Mouse (Mus musculus): ENCODE data around the gene Cyp4f39.

Cyp4f39 gene

DNA sequence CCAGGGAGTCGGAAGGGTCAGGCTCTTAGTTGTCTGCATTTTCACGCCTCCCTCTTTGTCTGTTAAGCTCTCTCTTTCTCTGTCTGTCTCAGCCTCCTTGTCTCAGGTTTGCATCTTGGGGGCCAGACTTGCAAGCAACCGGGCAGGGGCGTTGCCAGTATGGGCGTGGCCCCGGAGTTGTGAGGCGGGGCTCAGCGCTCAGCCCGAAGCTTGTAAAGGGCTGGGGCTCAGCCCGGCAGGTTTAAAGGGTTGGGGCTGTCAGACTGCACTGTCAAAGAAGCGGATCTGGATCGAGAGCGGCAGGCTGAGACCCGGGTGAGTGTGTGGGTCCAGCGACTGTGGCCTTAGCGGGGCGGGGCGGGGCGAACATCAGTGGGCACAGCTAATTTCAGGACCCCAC, at the start of gene Cyp4f39:
Gene Cyp4f39, plus strand, starts transcription at position 242 of the 400 bp plus-strand sequence.
- DNase-seq = peak; percentile 37 to 54

DNA sequence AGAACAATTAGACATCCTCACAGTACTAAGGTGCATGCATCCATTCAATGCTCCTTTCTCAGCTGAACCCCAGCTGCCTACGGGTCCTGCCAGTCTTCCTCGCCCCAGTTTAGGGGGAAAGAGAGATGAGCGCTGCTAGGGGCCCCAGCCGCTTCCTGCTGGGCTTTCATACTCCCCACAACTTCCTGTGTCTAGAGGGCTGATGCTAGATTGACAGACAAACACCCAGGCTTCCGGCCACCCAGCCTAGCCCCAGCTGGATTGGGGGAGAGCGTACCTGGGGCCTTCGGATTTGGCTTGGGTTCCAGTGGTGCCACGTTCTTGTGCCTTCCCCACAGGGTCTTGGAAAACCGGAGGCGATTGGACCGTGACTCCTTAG, 49.8 kb upstream of the Cyp4f39 start:
- peak in 1 of 2 experiments; percentile 35 for DNase-seq

DNA sequence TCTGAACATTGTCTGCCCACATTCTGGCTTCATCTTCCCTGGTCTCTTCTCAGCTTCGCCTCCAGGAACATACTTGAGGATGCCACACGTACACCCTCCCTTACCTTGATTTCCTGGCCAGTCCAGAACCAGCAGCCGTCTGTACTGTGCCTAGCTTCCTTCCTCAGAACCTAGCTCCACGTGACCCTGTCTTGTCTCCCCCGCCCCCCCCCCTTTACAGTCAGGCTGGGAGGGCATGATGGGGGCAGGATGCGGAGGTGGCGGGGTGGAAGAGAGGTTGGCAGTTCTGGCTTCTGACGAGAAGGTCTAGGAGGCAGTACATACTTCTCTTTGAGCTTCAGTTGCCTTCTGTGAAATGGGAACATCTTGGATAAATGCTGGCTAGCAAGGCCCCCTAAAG, 49.1 kb upstream of the Cyp4f39 start, which contains the start of gene Rasal3:
Gene Rasal3, minus strand, starts transcription at position 167 of the 400 bp plus-strand sequence.
- no peak for DNase-seq

DNA sequence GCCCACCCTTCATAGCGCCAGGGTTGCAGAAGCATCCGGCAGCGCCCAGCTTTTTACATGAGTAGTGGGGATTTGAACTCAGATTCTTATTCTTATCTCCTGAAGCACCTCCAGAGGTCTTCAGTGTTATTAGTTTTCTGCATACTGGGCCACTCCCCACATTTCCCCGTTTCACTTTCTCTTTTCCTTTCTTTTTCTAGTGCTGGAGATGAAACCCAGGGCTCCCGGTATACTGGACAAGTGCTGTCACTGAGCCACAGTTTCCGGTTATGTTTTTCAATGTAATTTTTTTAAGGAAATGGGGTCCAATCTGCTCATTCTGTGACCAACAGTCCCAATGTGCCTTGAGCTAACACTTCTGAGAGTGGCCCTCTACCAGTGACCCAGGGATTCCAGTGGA, 40.6 kb upstream of the Cyp4f39 start:
- DNase-seq = no peak

DNA sequence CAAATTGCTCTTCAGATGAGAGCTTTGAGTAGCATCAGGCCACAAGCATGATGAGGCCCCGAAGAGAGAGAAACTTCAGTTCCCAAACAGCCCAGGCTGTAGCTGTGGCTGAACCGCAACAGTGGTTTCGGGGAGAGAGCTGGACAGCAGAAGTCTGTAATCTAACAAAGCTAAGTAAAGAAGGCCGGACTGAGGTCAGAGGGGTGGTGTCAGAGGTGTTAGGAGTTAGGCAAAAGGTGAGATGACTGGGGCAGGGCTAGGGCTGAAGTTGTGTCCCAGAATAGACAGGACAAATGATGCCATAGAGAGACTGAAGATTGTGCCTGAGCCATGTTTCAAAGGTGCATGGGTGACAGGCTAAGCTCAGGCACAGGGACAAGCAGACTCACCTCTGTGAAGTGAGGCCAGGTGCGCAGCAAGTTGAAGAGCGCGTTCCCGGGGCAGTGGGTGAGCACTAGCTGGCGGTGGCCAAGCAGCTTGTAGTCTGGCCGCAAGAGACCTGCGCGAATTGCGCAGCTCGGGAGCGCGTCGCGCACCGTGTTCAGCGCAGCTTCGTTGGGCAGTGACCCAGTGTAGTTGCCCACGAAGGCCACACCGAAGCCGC, 37.0 kb upstream of the Cyp4f39 start:
- DNase-seq = no peak

DNA sequence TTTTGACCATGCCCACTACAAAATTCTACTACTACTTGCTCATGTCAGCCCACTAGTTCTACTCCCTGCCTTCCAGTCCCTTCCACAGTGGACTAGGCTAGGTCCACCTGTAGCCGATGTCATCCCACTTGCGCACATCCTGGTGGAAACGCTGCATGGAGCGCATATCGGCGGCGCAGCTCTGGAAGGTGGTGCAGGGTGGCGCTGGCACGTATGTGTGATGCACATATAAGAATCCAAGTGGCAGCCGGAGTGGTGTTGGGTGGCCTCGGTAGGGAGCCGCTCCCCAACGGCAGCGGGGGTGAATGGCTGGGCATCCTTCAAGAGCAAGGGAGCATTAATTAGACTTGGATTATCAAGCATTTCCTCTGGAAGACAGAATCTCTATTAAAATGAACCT, 35.8 kb upstream of the Cyp4f39 start:
- DNase-seq = no peak

DNA sequence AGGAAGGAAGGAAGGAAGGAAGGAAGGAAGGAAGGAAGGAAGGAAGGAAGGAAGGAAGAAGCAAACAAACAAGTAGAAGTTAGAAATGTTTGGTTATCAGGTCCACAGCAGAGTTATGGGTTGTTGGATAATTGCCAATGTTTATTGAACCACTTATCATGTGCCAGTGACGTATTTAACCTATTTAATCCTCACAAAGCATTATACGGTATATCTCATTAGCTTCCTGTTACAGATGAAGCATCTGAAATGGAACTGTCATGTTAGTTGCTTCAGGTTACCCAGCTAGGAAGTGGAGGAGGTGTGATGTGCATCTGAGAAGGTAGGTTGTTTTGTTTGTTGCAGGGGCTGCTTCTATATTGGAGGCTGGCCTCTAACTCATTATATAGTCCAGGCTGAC, 32.5 kb upstream of the Cyp4f39 start:
- no peak for DNase-seq

DNA sequence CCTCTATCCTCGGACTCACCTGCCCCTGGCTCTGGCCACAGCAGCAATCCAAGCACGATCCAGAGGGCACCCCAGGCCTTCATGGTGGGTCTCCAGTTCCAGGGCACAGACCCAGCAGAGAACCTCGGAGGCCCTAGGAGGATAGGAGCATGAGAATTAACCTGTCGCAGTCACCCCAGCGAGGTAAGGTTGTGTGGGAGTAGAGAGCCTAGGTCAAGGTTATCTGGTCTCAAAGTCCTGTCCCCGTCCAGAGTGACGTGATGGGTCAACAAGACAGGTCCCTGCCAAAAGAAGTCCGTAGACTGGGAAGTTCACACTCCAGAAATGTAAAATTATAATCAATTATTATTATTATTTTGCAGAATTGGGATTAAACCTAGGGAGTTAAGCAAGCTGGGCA, 31.7 kb upstream of the Cyp4f39 start:
- no peak for DNase-seq

DNA sequence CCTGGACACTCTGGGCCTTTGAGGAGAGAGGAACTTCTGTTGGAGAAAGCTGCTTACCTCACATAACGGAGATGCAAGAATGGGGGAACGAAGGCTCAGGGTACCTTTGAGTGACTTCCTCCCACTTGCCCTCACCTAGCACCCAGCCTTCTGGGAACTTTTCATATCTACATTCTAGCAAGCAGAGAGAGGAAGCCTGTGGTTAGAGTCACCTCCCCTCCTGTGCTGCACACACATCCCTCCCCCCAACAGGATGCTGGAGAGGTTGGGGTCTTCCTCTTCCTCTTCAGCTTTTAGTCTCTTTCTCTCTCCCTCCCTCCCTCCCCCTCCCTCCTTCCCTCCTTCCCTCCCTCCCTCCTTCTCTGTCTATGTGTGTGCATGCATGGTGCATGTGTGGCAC, 28.5 kb upstream of the Cyp4f39 start, which contains the start of gene Pglyrp2:
Gene Pglyrp2, minus strand, starts transcription at position 134 of the 400 bp plus-strand sequence.
- DNase-seq = no peak

DNA sequence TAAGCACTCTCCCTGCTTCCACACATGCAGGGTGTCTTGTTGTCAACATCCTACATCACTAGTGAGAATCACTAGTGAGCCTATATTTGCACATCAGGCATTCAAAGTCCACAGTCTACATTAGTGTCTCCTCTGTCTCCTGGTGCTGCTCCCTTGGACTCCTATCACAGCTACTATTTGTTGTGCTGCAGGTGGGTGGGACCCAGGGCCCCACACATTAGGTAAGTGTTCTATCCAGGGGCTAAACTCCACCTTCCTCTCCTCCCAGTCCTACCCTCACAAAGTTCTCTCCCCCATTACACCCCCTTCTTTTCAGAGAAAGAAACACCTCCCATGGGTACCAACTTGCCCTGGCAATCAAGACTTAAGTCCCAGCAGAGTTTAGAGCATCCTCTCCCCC, 25.9 kb upstream of the Cyp4f39 start:
- DNase-seq = no peak

DNA sequence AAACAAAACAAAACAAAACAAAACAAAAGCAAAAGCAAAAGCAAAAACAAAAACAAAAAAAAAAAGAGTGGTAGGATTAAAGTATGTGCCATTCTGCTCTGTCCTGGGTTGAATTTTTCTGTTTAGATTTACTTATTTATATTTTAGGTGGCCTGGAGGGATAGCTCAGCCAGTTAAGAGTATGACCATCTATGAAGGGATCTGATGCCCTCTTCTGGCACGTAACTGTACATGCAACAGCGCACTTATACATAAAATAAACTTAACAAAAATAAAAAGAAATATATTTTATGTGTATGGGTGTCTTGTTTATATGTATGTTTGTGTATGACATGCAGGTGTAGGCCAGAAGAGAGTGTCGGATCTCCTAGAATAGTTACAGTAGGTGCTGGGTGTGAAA, 20.6 kb upstream of the Cyp4f39 start:
- no peak for DNase-seq

DNA sequence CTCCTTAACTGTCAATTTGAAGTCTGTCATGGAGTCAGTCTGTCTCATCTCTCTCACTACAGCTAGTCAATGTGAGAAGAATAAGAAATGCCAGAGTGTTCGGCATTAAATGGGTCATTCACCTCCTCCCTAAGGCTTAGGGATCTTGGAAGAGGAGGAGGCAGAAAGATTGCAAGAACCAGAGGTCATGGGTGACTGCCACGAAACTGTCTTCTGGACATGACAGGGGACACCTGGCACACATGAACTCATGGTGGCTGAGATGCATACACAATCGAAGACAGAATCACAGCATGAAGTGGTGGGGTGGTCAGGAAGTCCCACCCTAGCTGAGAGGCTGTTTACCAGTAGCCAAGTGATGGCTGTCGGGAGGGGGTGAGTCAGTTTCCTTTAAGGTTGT, 18.2 kb upstream of the Cyp4f39 start:
- no peak for DNase-seq

DNA sequence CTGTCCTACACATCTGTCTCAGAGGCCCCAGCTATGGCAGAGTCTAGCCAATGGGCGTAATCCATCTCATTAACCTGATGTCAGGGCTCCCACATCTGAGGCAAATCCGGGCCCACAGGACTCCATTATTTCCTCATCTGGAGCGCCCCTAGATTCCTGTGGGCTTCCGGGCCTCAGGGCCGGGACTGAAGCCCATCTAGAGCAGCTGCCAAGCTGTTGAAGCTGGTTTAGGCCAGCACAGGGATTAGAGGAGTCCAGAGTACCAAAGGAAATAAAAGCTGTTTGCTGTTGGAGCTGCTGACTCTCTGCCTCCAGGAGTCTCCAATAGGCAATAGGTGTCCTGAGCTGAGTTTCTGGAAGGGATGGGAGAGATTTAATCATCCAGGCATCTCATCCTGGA, 17.4 kb upstream of the Cyp4f39 start:
- DNase-seq = no peak

DNA sequence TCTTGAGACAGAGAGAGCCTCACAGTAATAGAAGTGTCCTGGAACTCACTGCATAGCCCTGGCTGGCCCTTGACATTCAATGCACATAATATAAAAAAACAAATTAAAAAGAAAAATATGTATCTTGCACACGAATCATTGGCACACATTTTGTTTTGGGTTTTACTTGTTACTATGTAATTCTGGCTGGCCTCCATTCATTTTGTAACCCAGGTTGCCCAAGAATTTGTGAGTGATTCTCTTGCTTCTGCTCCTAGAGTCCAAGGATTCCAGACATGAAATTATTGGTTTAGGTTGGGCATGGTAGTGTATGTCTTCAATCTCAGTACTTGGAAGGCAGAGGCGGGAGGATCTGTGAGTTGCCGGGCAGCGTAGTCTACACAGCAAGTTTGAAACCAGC, 15.4 kb upstream of the Cyp4f39 start:
- DNase-seq = no peak

DNA sequence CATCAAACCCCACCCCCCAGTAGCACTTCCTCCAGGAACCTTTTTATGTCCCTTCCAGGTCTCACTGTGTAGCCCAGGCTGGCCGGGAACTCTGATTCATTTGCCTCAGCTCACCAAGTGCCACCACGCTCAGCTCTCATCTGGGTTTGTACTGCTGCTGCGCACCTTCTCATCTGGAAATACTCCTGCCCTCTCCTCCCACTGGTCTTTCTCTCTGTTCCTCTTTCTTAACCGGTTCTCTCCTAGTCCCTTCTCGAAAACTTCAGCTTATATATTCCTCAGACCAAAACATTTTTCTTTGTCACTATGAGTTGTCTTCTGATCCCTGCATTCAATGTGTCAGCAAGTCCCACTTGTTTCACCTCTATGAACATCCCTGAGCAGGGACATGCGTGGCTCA, 9.3 kb upstream of the Cyp4f39 start:
- DNase-seq = no peak

DNA sequence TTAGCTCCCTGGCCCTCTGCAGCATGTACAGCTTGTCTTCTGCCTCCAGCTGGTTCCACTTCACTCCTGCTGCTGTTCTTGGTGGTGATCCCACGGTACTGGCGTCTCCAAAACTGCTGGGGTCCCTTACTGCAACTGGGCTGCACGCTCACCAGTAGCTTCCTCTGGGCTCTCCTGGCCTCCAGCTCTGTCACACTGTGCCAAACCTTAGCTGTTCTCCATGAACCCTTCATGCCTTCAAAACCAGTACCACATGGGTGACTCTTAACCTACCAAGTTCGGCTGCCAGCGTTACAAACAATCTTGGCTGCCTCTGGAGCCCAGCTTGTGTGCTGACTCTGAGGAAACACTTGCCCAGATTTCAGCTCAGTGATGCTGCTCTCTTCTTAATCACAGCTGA, 7.5 kb upstream of the Cyp4f39 start:
- DNase-seq = no peak

DNA sequence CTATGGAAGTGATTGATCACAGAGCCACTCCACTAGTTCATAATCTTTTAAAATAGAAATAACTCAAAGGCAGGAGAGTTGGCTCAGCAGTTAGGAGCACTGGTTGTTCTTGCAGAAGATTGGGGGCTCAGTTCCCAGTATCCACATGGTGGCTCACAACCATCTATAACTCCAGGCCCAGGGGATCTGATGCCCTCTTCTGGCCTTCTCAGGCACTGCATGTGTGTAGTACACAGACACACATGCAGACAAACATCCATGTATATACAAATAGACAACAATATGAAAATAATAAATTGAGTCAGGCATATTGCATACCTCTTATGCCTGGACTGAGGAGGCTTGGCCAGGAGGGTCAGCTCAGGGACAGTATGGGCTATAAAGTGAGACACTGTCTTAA, 5.3 kb upstream of the Cyp4f39 start:
- DNase-seq = no peak

DNA sequence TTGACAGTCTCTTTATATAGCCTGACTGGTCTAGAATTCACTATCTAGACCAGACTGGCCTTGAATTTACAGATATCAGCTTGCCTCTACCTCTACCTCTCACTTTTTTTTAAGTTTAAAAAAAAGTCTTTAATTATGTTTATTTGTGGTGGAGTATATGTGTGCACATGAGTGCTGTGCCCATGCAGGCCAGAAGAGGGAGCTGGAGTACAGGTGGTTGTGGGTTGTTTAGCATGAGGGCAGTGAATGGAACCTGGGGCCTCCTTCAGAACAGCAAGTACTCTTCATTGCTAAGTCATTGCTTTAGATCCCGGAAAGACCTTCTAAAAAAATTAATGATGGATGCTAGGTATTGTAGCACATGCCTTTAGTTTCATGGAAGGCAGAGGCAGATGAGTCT, 3.5 kb upstream of the Cyp4f39 start:
- no peak for DNase-seq

DNA sequence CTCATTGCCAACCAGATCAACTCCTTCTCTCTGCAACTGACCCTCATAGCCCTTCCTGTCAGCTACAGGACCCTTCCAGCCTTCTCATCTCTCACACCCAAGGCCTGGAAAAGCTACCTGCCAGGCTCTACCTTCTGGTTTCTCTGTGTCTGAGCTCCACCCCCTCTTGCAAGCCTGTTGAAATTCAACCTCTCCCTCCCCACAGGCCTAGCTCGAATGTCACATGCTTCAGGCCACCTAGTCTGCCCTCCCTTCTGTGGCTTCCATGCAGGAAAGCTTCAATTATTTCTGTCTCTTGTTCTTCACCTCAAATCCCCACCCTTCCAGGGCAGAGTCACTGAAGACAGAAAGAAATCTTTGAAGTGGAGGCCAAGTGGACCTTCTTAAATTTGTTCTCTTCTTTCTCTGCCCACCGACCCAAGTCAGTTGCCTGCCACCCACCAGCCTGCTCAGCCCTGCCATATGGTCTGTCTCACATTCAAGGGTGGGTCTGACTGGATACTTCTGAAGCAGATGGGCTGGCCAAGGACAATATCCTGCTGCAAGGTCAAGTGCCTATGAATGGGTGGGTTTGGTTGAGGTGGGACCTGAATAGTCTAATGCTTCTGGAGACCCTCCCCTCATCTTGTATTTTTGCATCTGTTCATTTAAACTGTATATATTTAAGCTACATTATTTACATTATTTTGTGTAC, 1.5 kb upstream of the Cyp4f39 start:
- no peak for DNase-seq

DNA sequence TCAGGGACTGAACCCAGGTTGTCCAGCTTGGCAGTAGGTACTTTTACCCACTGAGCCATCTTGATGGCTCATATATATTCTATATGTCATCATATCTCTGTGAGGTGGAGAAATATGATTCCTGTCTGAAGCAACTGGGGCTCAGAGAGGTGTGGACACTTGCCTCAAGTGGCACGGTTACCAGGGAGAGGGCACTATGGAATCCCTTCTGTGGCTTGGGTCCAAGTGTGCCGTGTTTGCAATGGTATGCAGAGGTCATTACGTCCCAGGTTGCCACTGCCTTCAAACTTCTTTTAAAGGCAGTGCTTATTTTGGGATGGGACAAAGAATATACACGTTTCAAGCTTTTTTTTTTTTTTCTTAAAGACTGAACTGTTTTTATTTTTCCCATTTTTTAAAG, 1.7 kb downstream of the Cyp4f39 start:
- peak; percentile 43 to 58 for DNase-seq

DNA sequence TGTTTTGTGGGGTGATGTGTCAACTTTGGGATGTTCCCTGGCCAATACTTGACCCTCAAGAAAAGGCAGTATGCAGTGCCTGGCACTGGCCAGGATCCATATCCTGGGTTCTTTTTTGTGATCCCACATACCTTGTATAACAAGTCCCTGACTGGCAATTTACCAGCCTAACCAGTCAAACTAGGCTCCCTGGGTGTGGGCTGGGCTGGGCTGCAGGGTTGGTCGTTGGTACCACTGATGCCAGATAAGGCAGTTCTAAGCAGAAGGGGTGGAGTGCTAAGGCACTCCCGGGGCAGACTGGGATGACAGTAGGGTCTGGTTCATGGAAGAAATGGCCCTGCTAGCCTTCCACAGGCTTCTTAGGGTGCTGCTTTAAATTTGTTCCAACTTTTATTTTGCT, 2.5 kb downstream of the Cyp4f39 start:
- no peak for DNase-seq

DNA sequence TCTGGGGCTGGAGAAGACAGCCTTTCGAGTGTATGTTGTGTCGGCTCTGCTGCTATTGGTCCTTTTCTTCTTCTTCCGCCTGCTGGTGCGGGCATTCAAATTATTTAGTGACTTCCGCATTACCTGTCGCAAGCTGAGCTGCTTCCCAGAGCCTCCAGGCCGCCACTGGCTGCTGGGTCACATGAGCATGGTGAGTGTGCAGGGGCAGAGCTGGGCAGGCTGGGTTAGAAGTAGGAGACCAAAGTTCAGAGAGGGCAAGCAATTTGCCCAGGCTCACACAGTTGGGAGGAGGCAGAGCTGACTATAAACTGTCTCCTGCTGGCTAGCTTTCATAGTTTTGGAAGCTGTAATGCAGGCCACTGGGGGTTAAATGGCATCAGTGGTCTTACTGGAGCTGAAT, 16.0 kb downstream of the Cyp4f39 start:
- DNase-seq = no peak

DNA sequence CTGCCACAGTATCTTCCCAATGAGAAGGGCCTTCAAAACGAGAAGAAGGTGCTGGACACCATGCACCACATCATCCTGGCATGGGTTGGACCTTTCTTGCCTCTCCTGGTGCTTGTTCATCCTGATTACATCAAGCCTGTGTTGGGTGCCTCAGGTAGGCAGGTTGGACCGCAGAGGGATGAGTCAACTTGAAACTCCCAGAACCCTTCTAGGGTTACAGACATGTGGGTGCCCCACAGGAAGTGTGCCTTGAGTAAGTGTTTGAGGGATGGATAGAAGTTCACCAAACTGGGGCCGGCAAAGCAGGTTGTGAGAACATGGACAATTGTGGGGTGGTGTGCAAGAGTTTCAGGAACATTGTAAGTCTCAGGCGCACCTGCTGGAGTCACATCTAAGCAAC, 18.3 kb downstream of the Cyp4f39 start:
- DNase-seq = no peak

DNA sequence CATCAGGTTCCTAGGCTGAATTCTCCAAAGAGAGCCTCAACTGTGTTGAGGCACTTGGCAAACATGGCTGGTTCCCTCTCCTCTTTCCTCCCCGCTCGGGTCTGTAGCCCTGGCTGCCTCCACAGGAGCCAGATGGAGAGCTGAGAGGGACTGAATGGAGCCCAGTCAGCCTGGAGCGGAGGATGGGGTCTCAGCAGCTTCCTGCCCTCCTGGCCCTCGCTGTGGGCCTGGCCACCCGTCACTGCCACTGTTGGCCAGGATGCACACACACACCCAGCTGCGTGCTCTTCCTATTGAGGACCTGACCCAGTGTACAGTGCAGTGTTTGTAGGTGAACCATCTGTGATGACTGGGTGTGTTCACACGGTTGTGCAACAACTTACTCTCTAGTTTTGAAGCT, 19.7 kb downstream of the Cyp4f39 start:
- DNase-seq = no peak

DNA sequence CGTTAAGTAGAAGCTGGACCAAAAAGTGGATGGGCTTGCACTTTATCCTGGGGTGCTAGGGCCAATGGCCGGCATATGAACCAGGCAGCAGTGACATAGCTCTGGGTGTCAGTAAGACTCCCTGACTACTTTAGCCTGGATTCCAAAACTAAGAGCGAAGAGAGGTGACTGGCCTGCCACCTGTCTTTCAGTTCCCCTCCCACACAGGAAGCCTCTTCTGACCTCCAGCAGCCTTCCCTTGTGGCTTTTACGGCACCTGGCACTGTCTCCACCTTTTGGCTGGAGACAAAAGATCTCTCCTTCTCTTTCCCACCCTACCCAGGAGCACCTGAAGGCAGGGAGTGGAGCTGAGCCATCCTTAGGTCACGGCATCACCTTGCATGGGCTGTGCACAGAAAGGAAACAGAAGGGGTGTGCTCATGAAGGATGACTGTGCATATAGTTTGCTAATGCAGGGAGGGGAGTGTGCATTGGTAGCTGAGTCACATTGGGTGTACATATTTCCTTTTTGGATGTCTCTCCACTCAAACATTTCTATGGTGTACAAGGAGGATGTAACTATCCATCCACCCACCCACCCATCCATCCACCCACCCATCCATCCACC, 22.5 kb downstream of the Cyp4f39 start:
- no peak for DNase-seq

Measured in lung, postnatal 4 days (tissue).